Mouse (Mus musculus): ENCODE measurements at regions not wholly inside any gene's neighbourhood (a gene's known extent, or its start where the extent isn't known, plus 50 kb on each side); places are given as distances from the start of the nearest gene placed in this dataset.

DNA sequence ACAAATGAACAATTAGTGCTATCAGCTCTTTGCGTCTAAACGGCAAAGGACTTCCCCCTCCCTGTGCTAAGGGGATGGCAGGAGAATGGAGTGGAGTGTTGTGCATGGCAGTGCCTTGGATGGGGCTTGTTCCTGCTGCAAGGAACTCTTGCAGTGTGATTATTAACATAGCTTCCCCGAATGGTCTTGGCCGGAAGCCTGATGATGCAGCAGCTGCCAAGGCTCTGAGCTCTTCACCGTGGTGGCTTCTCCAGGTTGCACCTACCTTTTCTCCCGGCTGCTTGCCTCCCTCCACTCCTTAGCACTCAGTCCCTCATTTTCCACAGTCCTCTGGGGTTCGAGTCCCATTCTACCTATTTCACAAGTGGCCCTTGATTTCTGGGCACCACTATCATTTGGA, 76.8 kb upstream of the 4931429L15Rik start:
- TF ChIP-seq CTCF (IDR thresholded peaks at IDR 0.05; ENCODE audit: borderline replicate concordance, extremely low read depth, insufficient read depth, insufficient read length), result no peak
- TF ChIP-seq POLR2A (IDR thresholded peaks at IDR 0.05; ENCODE audit: borderline replicate concordance, extremely low read depth, insufficient read depth, insufficient read length, poor library complexity, severe bottlenecking), result no peak
- DNase-seq (ENCODE audit: low read depth), result no peak

DNA sequence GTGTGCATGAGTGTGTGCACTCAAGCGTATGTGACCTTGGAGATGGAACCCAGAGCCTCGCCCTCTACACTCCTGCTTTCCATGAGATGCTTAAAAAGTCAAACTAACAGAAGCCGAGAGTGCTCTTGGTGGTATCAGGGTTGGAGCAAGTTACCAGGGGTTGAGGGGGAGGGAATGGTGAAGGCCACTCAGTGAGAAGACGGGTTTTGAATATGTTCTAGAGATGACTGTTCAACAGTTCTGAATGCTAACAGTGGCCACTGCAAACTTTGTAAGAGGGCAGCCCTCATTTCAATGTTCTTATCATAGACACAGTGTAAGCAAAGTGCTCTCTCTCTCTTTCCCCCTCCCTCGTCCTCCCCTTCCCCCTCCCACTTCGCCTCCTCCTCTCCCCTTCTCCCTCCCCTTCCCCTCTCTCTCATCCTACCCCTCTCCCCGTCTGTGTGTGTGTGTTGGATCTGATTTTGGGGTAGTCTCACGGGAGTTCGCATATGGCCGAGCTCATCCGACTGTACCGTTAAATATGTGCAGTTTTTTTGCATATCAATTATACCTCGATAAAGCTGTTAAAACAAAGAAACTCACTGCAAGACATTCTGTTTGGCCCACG, 75.5 kb upstream of the 4931429L15Rik start:
- peak; percentile 62 for DNase-seq (ENCODE audit: low read depth)
- TF ChIP-seq CTCF (IDR thresholded peaks at IDR 0.05; ENCODE audit: borderline replicate concordance, extremely low read depth, insufficient read depth, insufficient read length) (no peak), POLR2A (IDR thresholded peaks at IDR 0.05; ENCODE audit: borderline replicate concordance, extremely low read depth, insufficient read depth, insufficient read length, poor library complexity, severe bottlenecking) (no peak)

DNA sequence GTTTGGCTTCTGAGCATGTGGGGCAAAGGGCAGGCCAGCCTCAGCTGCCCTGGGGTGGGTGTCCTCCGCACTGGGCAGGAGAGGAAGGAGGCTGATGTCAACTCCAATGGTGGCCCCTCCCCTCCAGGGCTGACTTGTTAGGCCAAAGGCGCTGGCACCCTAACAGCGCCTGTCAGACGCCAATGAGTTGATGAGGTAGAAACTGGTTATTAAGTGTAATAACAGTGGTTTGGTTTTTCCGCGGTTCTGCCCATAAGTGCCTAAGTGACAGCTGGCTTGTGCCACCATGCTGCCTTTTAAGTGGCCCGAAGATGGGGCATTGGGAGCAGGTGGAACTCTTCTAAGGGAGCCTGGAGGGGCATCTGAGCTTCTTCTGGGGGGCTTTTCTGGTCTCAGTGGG, 74.5 kb upstream of the 4931429L15Rik start:
- TF ChIP-seq POLR2A (IDR thresholded peaks at IDR 0.05; ENCODE audit: borderline replicate concordance, extremely low read depth, insufficient read depth, insufficient read length, poor library complexity, severe bottlenecking) (no peak), CTCF (IDR thresholded peaks at IDR 0.05; ENCODE audit: borderline replicate concordance, extremely low read depth, insufficient read depth, insufficient read length) (no peak)
- DNase-seq (ENCODE audit: low read depth), result peak; percentile 61

DNA sequence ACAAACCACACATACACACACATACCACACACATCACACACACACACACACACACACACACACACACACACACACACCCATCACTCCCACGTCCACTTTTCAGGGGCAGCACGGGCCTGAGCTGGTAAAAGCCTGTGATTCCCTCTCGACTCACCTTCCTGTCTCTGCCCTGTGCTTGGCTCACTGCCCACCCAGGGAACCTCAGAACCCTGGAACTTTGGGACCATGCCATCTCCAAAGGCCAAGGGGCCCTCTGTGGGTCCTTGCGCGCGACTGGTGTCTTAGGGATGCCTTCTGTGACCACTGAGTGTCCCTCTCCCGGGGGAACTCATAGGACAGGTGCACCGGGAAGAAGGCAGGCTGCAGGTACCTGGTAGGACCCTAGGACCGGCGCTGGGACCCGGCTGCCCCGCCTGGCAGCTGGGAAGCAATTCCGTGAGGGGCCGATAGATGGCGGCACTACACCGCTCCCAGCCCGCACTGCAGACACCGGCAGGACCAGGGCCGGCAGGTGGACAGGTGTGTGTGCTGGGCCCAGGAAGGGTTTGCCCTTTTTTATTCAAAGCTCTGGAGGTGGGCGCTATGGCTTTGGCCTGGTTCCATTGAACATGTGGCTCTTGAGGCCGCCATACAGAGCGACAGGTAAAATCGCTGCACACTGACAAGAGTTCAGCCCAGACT, 73.0 kb upstream of the 4931429L15Rik start:
- DNase-seq (ENCODE audit: low read depth), result peak; percentile 55
- TF ChIP-seq CTCF (IDR thresholded peaks at IDR 0.05; ENCODE audit: borderline replicate concordance, extremely low read depth, insufficient read depth, insufficient read length) (peak; percentile 96), POLR2A (IDR thresholded peaks at IDR 0.05; ENCODE audit: borderline replicate concordance, extremely low read depth, insufficient read depth, insufficient read length, poor library complexity, severe bottlenecking) (no peak)

DNA sequence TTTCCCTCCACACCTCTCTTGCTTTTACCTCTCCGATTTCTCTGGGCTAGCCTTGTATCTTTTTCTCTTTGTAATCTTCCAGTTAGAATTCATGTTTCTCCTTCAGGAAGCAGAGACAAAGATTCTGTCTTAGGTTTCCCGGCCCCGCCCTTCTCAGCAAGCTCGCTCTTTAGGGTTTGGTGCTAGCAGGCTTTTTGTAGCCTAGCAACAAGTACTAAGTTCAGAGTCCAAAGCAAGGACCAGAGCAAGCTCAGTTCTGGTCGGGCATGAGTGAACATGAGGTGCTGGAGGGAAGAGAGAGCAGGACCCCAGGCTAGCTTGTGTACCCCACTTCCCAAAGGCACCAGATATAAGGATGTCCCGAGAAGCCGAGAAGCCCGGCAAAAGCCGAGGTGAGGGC, 70.0 kb upstream of the 4931429L15Rik start:
- TF ChIP-seq POLR2A (IDR thresholded peaks at IDR 0.05; ENCODE audit: borderline replicate concordance, extremely low read depth, insufficient read depth, insufficient read length, poor library complexity, severe bottlenecking), result no peak
- TF ChIP-seq CTCF (IDR thresholded peaks at IDR 0.05; ENCODE audit: borderline replicate concordance, extremely low read depth, insufficient read depth, insufficient read length), result no peak
- peak; percentile 74 for DNase-seq (ENCODE audit: low read depth)

DNA sequence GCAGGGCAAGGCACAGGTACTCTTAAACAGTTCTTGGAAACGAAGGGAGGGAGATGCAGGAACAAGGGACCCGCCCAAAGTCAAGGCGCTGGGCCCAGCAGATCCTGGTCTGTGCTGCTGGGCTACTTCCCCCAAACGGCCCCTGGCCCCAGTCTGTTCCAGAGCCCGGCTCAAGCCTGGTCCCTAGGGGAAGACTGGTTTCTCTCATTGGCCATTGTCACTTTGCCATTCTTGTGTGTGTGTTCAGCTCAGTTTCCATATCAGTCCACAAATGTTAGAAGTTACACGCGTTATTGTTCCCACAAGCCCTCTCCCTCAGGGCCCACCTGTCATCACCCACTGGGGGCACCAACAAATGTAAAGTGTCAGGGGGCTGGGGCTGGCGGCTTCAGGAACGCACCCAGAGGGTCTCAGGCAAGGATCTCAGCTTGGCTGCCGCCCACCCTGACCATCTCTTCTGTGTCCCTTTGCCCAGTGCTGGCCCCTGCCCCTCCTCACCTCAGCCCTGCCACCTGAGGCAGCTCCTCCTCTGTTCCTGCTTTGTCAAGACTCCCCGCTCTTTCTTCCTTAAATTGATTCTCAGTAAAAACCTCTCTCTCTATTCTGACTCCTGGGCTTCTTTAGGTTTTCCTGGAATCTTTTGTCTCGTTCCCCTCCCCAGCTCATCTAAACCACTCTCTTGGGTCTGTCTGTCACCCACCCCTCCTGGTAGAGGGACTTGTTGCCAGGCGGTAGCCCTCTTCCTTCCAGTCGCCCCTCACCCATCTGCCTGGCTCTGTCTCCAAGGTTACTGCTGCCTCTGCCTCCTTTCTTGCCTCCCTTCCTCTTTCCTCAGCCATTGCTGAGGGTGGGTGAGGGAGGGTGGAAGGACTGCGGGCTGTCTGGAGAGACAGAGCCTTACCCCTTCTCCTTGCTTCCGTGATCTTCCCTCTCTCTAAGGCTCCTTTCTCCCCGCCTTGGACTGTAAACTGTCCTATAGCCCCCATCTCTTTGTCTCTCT, 69.2 kb upstream of the 4931429L15Rik start:
- TF ChIP-seq POLR2A (IDR thresholded peaks at IDR 0.05; ENCODE audit: borderline replicate concordance, extremely low read depth, insufficient read depth, insufficient read length, poor library complexity, severe bottlenecking) (peak; percentile 47; the same call in 1 of the 2 replicates), CTCF (IDR thresholded peaks at IDR 0.05; ENCODE audit: borderline replicate concordance, extremely low read depth, insufficient read depth, insufficient read length) (no peak)

DNA sequence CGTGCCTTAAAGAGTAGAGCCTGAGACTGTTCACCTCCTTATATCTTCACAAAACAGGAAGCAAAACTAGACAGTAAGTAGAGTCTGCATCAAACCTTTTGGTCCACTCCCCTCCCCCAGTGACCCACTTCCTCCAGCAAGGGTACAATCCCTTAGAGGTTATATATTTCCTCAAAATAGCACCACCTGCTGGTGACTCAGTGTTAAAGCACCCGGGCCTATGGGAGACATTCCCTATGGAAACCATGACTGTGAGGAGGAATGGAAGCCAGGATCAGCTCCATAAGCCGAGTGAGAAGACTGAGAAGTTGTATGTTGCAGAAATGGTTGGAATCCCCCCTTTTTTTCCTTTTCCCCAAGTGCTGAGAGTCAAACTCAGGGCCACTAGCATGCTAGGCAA, 66.5 kb upstream of the 4931429L15Rik start:
- DNase-seq (ENCODE audit: low read depth), result no peak
- no peak for TF ChIP-seq POLR2A (IDR thresholded peaks at IDR 0.05; ENCODE audit: borderline replicate concordance, extremely low read depth, insufficient read depth, insufficient read length, poor library complexity, severe bottlenecking)
- TF ChIP-seq CTCF (IDR thresholded peaks at IDR 0.05; ENCODE audit: borderline replicate concordance, extremely low read depth, insufficient read depth, insufficient read length), result peak; percentile 16; the same call in 1 of the 2 replicates

More for the DNA sequence above, 69.2 kb upstream of the 4931429L15Rik start:
- peak; percentile 88 for DNase-seq (ENCODE audit: low read depth)

DNA sequence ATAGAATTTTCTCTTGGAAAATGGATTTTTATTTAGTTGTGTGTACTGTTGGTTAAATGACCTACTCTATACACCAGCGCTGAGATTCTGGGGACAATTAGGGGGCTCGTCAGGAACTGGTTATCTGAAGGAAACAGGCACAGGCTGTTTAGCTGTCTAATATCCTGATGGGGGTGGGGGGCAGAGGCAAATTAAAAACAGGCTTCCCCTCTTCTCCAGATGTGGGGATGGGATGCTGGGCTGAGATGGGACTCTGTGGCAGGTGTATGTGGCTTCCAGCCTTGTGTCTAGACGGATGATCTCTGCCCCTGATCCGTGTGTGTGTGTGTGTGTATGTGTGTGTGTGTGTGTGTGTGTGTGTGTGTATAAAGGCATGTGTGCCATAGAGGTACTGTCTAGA, 61.6 kb upstream of the 4931429L15Rik start:
- TF ChIP-seq CTCF (IDR thresholded peaks at IDR 0.05; ENCODE audit: borderline replicate concordance, extremely low read depth, insufficient read depth, insufficient read length), result no peak
- no peak for TF ChIP-seq POLR2A (IDR thresholded peaks at IDR 0.05; ENCODE audit: borderline replicate concordance, extremely low read depth, insufficient read depth, insufficient read length, poor library complexity, severe bottlenecking)
- peak; percentile 47 for DNase-seq (ENCODE audit: low read depth)

DNA sequence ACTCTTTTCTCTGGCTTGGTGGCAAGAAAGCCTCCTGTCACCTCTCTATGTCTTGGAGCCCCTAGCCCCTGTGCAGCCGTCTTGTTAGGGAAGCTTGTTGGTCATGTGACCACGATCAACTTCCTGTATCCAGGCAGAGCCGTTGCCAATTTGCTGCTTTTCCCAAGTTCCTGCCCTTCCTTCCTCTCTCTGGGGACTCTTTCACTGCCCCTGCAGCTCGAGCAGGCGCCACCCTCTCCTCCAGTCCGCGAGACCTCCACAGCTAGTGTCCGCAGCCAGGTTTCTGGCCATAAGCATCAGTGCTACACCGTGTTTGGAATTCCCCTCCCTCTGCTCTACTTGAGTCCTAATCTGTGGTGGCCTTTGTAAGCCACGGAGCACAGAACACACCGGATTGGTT, 59.7 kb upstream of the 4931429L15Rik start:
- no peak for DNase-seq (ENCODE audit: low read depth)
- no peak for TF ChIP-seq POLR2A (IDR thresholded peaks at IDR 0.05; ENCODE audit: borderline replicate concordance, extremely low read depth, insufficient read depth, insufficient read length, poor library complexity, severe bottlenecking)
- no peak for TF ChIP-seq CTCF (IDR thresholded peaks at IDR 0.05; ENCODE audit: borderline replicate concordance, extremely low read depth, insufficient read depth, insufficient read length)

DNA sequence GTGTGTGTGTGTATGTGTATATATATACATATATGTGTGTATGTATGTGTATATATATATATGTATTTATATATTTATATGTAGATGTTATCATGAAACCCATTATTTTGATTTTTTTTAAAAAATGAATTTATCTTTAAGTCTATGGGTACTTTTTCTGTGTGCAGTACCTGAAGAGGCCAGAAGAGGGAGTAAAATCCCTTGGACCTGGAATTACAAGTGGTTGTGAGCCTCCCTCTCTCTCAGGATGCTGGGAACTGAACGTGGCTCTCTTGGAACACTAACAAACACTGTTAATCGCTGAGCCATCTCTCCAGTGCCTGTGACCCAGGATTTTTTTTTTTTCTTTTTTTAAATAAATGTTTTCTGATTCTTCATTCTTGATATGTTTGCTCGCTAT, 58.6 kb upstream of the 4931429L15Rik start:
- DNase-seq (ENCODE audit: low read depth), result no peak
- TF ChIP-seq POLR2A (IDR thresholded peaks at IDR 0.05; ENCODE audit: borderline replicate concordance, extremely low read depth, insufficient read depth, insufficient read length, poor library complexity, severe bottlenecking), result no peak
- peak; percentile 20; the same call in 1 of the 2 replicates for TF ChIP-seq CTCF (IDR thresholded peaks at IDR 0.05; ENCODE audit: borderline replicate concordance, extremely low read depth, insufficient read depth, insufficient read length)

All from brain, embryonic 14.5 days (tissue).